Mouse (Mus musculus) embryonic facial prominence, embryonic 14.5 days (tissue): ENCODE measurements at regions not wholly inside any gene's neighbourhood (a gene's known extent, or its start where the extent isn't known, plus 50 kb on each side); places are given as distances from the start of the nearest gene placed in this dataset.

Experiments
- ATAC-seq: fragments of 200-750 bp; cut with Nextera tagmentation; 2 replicates; pipeline ENCODE4 v1.8.0; 2017; ENCODE audit warnings: low read depth, moderate number of reproducible peaks, moderate TSS enrichment
- DNase-seq: peaks from one replicate; pipeline ENCODE4 v3.0.0-alpha.2; 2015; ENCODE audit warnings: low spot score
- H3K27ac ChIP-seq: fragments of 300-500 bp; sonication (generic); replicated peaks from 2 replicates; pipeline ENCODE4 v1.5.1; 2014; ENCODE audit warnings: low read depth, mild to moderate bottlenecking, low read length, moderate library complexity
- H3K27me3 ChIP-seq: fragments of 300-500 bp; sonication (generic); replicated peaks from 2 replicates; pipeline ENCODE4 v1.6.1; 2014; ENCODE audit warnings: low read length; ENCODE audit not compliant: control insufficient read depth, insufficient read depth
- H3K36me3 ChIP-seq: fragments of 300-500 bp; sonication (generic); 2 replicates; pipeline ENCODE4 v1.6.1; 2014; ENCODE audit warnings: low read length, mixed read lengths; ENCODE audit not compliant: control insufficient read depth, insufficient read depth
- H3K4me1 ChIP-seq: fragments of 300-500 bp; sonication (generic); 2 replicates; pipeline ENCODE4 v1.6.1; 2014; ENCODE audit warnings: antibody characterized with exemption, low read length; ENCODE audit not compliant: control insufficient read depth, insufficient read depth
- H3K4me2 ChIP-seq: fragments of 300-500 bp; sonication (generic); 2 replicates; pipeline ENCODE4 v1.6.1; 2014; ENCODE audit warnings: low read depth, mild to moderate bottlenecking, low read length, moderate library complexity, mixed read lengths
- H3K4me3 ChIP-seq: fragments of 300-500 bp; sonication (generic); 2 replicates; pipeline ENCODE4 v1.5.1; 2014; ENCODE audit warnings: low read depth, mild to moderate bottlenecking, low read length
- H3K9ac ChIP-seq: fragments of 300-500 bp; sonication (generic); 2 replicates; pipeline ENCODE4 v1.6.1; 2014; ENCODE audit warnings: low read depth, mild to moderate bottlenecking, low read length, moderate library complexity, mixed read lengths
- H3K9me3 ChIP-seq: fragments of 300-500 bp; sonication (generic); 2 replicates; pipeline ENCODE4 v1.6.1; 2016; ENCODE audit warnings: low read length; ENCODE audit not compliant: control insufficient read depth
- WGBS: fragments of 180-500 bp; shearing (Covaris S2); extraction: QIAGEN DNeasy Blood & Tissue Kit; methylation state at CpG from one replicate; pipeline ENCODE4 v1.1.7; 2014; 5-methylcytosine and 5-hydroxymethylcytosine counted together

GRCm38 (mm10) chr14:76882711-76883171 lies 153.8 kb upstream of the Ccdc122 start:
- ATAC-seq, result peak; percentile 88
- no peak overlapping the region for H3K4me3 ChIP-seq

DNA sequence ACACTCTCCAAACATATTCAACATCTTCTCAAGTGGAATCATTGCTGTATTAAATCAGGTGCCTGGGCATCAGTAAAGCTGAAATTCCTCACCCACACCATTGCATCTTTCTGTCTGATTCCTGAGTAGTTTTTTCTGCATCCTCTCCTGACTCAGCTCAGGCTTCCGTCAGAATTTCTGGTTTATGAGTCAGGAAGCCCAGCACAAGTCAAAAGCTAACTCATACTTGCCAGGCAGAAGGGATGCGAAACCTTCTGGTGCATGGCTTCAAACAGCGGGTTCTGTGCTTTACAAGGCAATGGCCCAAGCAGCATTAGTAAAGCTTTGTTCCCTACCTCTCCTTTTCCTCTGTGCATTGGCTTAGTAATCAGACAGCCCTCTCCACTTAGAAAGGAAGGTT lies 155.7 kb upstream of the Ccdc122 start:
- H3K4me3 ChIP-seq, result no peak overlapping the region
- ATAC-seq, result no peak
- no peaks in the 10 kb centered on the region for H3K9me3 ChIP-seq
- no peaks in the 10 kb centered on the region for H3K27me3 ChIP-seq
- H3K4me2 ChIP-seq, result no peak overlapping the region
- H3K27ac ChIP-seq, result no peak overlapping the region
- no peaks in the 10 kb centered on the region for H3K36me3 ChIP-seq
- WGBS, result 85% methylated on average over 3 of the region's 3 CpGs
- peaks cover 8% of the 10 kb centered on the region for H3K4me1 ChIP-seq
- DNase-seq, result no peak
- H3K9ac ChIP-seq, result no peak overlapping the region

More at GRCm38 (mm10) chr14:76882711-76883171, 153.8 kb upstream of the Ccdc122 start:
- Histone ChIP-seq H3K9ac (no peak overlapping the region), H3K27me3 (no peaks in the 10 kb centered on the region), H3K36me3 (no peaks in the 10 kb centered on the region), H3K9me3 (no peaks in the 10 kb centered on the region), H3K4me1 (peaks cover 15% of the 10 kb centered on the region), H3K27ac (peak overlapping the region; percentile 13; the same call in 1 of the 2 replicates), H3K4me2 (no peak overlapping the region)
- peak; percentile 91 for DNase-seq
- WGBS, result 19% methylated on average over 5 of the region's 5 CpGs

- Histone ChIP-seq H3K4me3 (no peak overlapping the region), H3K9ac (no peak overlapping the region), H3K27ac (no peak overlapping the region), H3K9me3 (no peaks in the 10 kb centered on the region), H3K36me3 (no peaks in the 10 kb centered on the region), H3K4me1 (peaks cover 23% of the 10 kb centered on the region), H3K27me3 (no peaks in the 10 kb centered on the region), H3K4me2 (no peak overlapping the region)
- no peak for ATAC-seq
- DNase-seq, result peak; percentile 24
- 44% methylated on average over 5 of the region's 5 CpGs for WGBS
Observed at GRCm38 (mm10) chr14:76877306-76877705, 159.3 kb upstream of the Ccdc122 start.

DNA sequence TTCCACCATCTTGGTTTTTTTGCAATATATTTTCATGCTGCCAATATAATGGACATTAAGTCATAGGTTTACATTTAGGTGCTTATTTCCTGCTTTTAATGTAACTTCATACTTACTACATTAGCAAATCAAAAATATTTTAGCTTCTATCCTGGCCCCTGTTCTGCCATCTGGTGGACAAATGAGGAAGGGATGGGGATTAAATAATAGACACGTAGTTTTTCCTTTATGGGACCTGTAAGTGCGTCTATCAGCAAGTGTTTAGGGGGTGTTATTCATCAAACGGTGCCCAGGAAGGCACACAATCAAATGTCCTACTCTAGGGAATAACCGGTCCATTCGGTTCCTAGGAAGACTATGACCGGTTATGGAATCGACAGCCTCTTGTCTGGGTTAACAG lies 160.6 kb upstream of the Ccdc122 start:
- WGBS, result 56% methylated on average over 7 of the region's 7 CpGs
- H3K36me3 ChIP-seq, result no peaks in the 10 kb centered on the region
- DNase-seq (peak; percentile 60), ATAC-seq (no peak)
- no peak overlapping the region for H3K4me2 ChIP-seq
- H3K27ac ChIP-seq, result peak overlapping the region; percentile 57
- peaks cover 23% of the 10 kb centered on the region for H3K4me1 ChIP-seq
- no peak overlapping the region for H3K9ac ChIP-seq
- no peaks in the 10 kb centered on the region for H3K27me3 ChIP-seq
- no peak overlapping the region for H3K4me3 ChIP-seq
- H3K9me3 ChIP-seq, result no peaks in the 10 kb centered on the region

GRCm38 (mm10) chr14:76875266-76875900 lies 161.2 kb upstream of the Ccdc122 start:
- DNase-seq (no peak), ATAC-seq (no peak)
- no peak overlapping the region for H3K4me2 ChIP-seq
- no peak overlapping the region for H3K4me3 ChIP-seq
- H3K4me1 ChIP-seq, result peaks cover 23% of the 10 kb centered on the region
- H3K9ac ChIP-seq, result no peak overlapping the region
- H3K36me3 ChIP-seq, result no peaks in the 10 kb centered on the region
- 53% methylated on average over 8 of the region's 8 CpGs for WGBS
- no peaks in the 10 kb centered on the region for H3K9me3 ChIP-seq
- H3K27ac ChIP-seq, result peak overlapping the region; percentile 57
- H3K27me3 ChIP-seq, result no peaks in the 10 kb centered on the region

GRCm38 (mm10) chr14:76874542-76875265 lies 161.9 kb upstream of the Ccdc122 start:
- no peaks in the 10 kb centered on the region for H3K9me3 ChIP-seq
- WGBS, result 31% methylated on average over 8 of the region's 8 CpGs

DNA sequence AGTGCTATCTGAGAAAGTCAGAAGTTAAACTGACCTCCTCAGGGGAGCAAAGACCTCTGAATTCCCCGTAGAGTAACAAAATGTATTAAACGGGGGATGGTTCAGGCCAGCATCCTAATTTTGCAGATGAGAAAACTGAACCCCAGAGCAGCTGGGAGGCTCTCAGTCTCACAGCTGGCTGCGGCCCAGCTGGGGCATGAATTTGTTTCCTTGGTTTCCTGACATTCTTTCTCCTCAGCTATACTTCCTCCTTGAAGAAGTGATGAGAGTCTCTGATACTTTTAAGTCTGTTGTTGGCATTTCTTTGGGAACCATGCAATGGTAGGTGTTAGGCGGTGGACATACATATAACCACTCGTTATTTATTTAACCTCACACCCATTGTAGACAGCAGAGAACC lies 162.9 kb upstream of the Ccdc122 start:
- H3K27ac ChIP-seq, result peak overlapping the region; percentile 57; the same call in 1 of the 2 replicates
- WGBS, result 57% methylated on average over 5 of the region's 5 CpGs
- no peak overlapping the region for H3K9ac ChIP-seq
- H3K27me3 ChIP-seq, result no peaks in the 10 kb centered on the region
- H3K4me3 ChIP-seq, result no peak overlapping the region
- no peak overlapping the region for H3K4me2 ChIP-seq
- ATAC-seq, result no peak
- no peaks in the 10 kb centered on the region for H3K9me3 ChIP-seq
- peak; percentile 30 for DNase-seq
- peaks cover 23% of the 10 kb centered on the region for H3K4me1 ChIP-seq
- no peaks in the 10 kb centered on the region for H3K36me3 ChIP-seq

More at GRCm38 (mm10) chr14:76874542-76875265, 161.9 kb upstream of the Ccdc122 start:
- H3K36me3 ChIP-seq, result no peaks in the 10 kb centered on the region
- DNase-seq (peak; percentile 65), ATAC-seq (peak; percentile 81; the same call in 1 of the 2 replicates)
- no peaks in the 10 kb centered on the region for H3K27me3 ChIP-seq
- no peak overlapping the region for H3K4me3 ChIP-seq
- peak overlapping the region; percentile 57 for H3K27ac ChIP-seq
- peaks cover 23% of the 10 kb centered on the region for H3K4me1 ChIP-seq
- no peak overlapping the region for H3K4me2 ChIP-seq
- H3K9ac ChIP-seq, result no peak overlapping the region

- no peak overlapping the region for H3K9ac ChIP-seq
- ATAC-seq (no peak), DNase-seq (no peak)
- H3K36me3 ChIP-seq, result no peaks in the 10 kb centered on the region
- no peaks in the 10 kb centered on the region for H3K9me3 ChIP-seq
- H3K27ac ChIP-seq, result no peak overlapping the region
- no peak overlapping the region for H3K4me3 ChIP-seq
- 94% methylated on average over 6 of the region's 6 CpGs for WGBS
- peaks cover 23% of the 10 kb centered on the region for H3K4me1 ChIP-seq
- H3K27me3 ChIP-seq, result no peaks in the 10 kb centered on the region
- no peak overlapping the region for H3K4me2 ChIP-seq
Observed at GRCm38 (mm10) chr14:76872976-76873375, 163.6 kb upstream of the Ccdc122 start.
